Mouse (Mus musculus) neural tube, embryonic 11.5 days (tissue): ENCODE data around the gene Slc2a9. TPM values are rescaled to one million over a fixed set of nuclear protein-coding genes. Genes with fewer than 3 reads are reported as not detected.
A peak's percentile ranks its signal among the peaks of the same experiment; 100 is the strongest.

Source experiments
- ATAC-seq: fragments of 200-750 bp; cut with Nextera tagmentation; 2 replicates; pipeline ENCODE4 v1.8.0; 2017; ENCODE audit warnings: moderate number of reproducible peaks, mild to moderate bottlenecking, moderate TSS enrichment, moderate library complexity; ENCODE audit not compliant: insufficient read depth, low FRiP score, low TSS enrichment
- DNase-seq: peaks from one replicate; pipeline ENCODE4 v3.0.0-alpha.2; 2015; ENCODE audit warnings: low spot score
- H3K27ac ChIP-seq: fragments of 300-500 bp; sonication (generic); 2 replicates; pipeline ENCODE4 v1.5.1; 2014; ENCODE audit warnings: low read depth, mild to moderate bottlenecking, low read length
- H3K27me3 ChIP-seq: fragments of 300-500 bp; sonication (generic); 2 replicates; pipeline ENCODE4 v1.6.1; 2014; ENCODE audit warnings: mild to moderate bottlenecking, low read length, mixed read lengths; ENCODE audit not compliant: control insufficient read depth, insufficient read depth
- H3K36me3 ChIP-seq: fragments of 300-500 bp; sonication (generic); 2 replicates; pipeline ENCODE4 v1.6.1; 2014; ENCODE audit warnings: mild to moderate bottlenecking, low read length, moderate library complexity, mixed read lengths; ENCODE audit not compliant: control insufficient read depth, insufficient read depth
- H3K4me1 ChIP-seq: fragments of 300-500 bp; sonication (generic); 2 replicates; pipeline ENCODE4 v1.6.1; 2014; ENCODE audit warnings: low read length, mixed read lengths; ENCODE audit not compliant: control insufficient read depth, insufficient read depth
- H3K4me2 ChIP-seq: fragments of 300-500 bp; sonication (generic); 2 replicates; pipeline ENCODE4 v1.6.1; 2014; ENCODE audit warnings: low read depth, mild to moderate bottlenecking, moderate library complexity
- H3K4me3 ChIP-seq: fragments of 300-500 bp; sonication (generic); 2 replicates; pipeline ENCODE4 v1.5.1; 2014; ENCODE audit warnings: low read depth, low read length
- H3K9ac ChIP-seq: fragments of 300-500 bp; sonication (generic); 2 replicates; pipeline ENCODE4 v1.6.1; 2014; ENCODE audit warnings: mild to moderate bottlenecking, low read length
- H3K9me3 ChIP-seq: fragments of 300-500 bp; sonication (generic); 2 replicates; pipeline ENCODE4 v1.6.1; 2016; ENCODE audit warnings: low read length; ENCODE audit not compliant: control insufficient read depth
- WGBS: fragments of 180-500 bp; shearing (Covaris S2); extraction: QIAGEN DNeasy Blood & Tissue Kit; methylation state at CpG from one replicate; pipeline ENCODE4 v1.1.7; 2014; 5-methylcytosine and 5-hydroxymethylcytosine counted together
- polyA plus RNA-seq: library from polyadenylated mRNA; unstranded; fragments of >200 nt; fragmentation: Nextera tagmentation; extraction: Ambion mirVana; gene quantifications from 2 replicates; pipeline ENCODE4 v1.2.1, GENCODE M21; 2014

The Slc2a9 gene
- polyA plus RNA-seq, 1 experiment from 2014 or later = 0.77 TPM

GRCm38 (mm10) chr5:38364396-38364795, 138.5 kb downstream of the Slc2a9 start:
- Histone ChIP-seq H3K4me1 (peaks cover 5% of the 10 kb centered on the region; the same call in 1 of the 2 replicates), H3K4me2 (no peak overlapping the region), H3K4me3 (no peak overlapping the region), H3K27me3 (no peaks in the 10 kb centered on the region), H3K27ac (no peak overlapping the region), H3K36me3 (no peaks in the 10 kb centered on the region), H3K9me3 (no peaks in the 10 kb centered on the region), H3K9ac (no peak overlapping the region)
- WGBS = 89% methylated on average over 5 of the region's 5 CpGs
- ATAC-seq (no peak), DNase-seq (no peak)

GRCm38 (mm10) chr5:38359716-38360115, 143.2 kb downstream of the Slc2a9 start:
- ATAC-seq = no peak
- H3K27ac ChIP-seq = no peak overlapping the region
- 76% methylated on average over 2 of the region's 2 CpGs for WGBS

GRCm38 (mm10) chr5:38356927-38357326, 146.0 kb downstream of the Slc2a9 start:
- DNase-seq (no peak), ATAC-seq (no peak)
- WGBS = 79% methylated on average over 3 of the region's 3 CpGs
- no peaks in the 10 kb centered on the region for H3K9me3 ChIP-seq
- H3K27ac ChIP-seq = no peak overlapping the region
- H3K27me3 ChIP-seq = no peaks in the 10 kb centered on the region
- no peak overlapping the region for H3K4me2 ChIP-seq
- H3K36me3 ChIP-seq = no peaks in the 10 kb centered on the region
- no peaks in the 10 kb centered on the region for H3K4me1 ChIP-seq
- no peak overlapping the region for H3K9ac ChIP-seq
- H3K4me3 ChIP-seq = no peak overlapping the region

More at GRCm38 (mm10) chr5:38359716-38360115, 143.2 kb downstream of the Slc2a9 start:
- Histone ChIP-seq H3K9me3 (no peaks in the 10 kb centered on the region), H3K36me3 (no peaks in the 10 kb centered on the region), H3K4me2 (no peak overlapping the region), H3K27me3 (no peaks in the 10 kb centered on the region), H3K4me3 (no peak overlapping the region), H3K9ac (no peak overlapping the region), H3K4me1 (no peaks in the 10 kb centered on the region)
- no peak for DNase-seq

GRCm38 (mm10) chr5:38350351-38350929, 152.5 kb downstream of the Slc2a9 start:
- Histone ChIP-seq H3K36me3 (no peaks in the 10 kb centered on the region), H3K4me2 (no peak overlapping the region), H3K9me3 (no peaks in the 10 kb centered on the region), H3K4me3 (no peak overlapping the region), H3K4me1 (peaks cover 7% of the 10 kb centered on the region; the same call in 1 of the 2 replicates), H3K27me3 (no peaks in the 10 kb centered on the region), H3K9ac (no peak overlapping the region), H3K27ac (no peak overlapping the region)
- ATAC-seq (peak; percentile 60), DNase-seq (peak; percentile 62)
- 18% methylated on average over 5 of the region's 5 CpGs for WGBS

- peak; percentile 24 for DNase-seq
- no peaks in the 10 kb centered on the region for H3K36me3 ChIP-seq
- 38% methylated on average over 10 of the region's 10 CpGs for WGBS
- no peak overlapping the region for H3K27ac ChIP-seq
- no peak overlapping the region for H3K4me2 ChIP-seq
- no peak overlapping the region for H3K4me3 ChIP-seq
- H3K9me3 ChIP-seq = no peaks in the 10 kb centered on the region
- peaks cover 7% of the 10 kb centered on the region; the same call in 1 of the 2 replicates for H3K4me1 ChIP-seq
- H3K27me3 ChIP-seq = no peaks in the 10 kb centered on the region
- no peak overlapping the region for H3K9ac ChIP-seq
- ATAC-seq = no peak
These were observed 156.1 kb downstream of the Slc2a9 start for GRCm38 (mm10) chr5:38346646-38347432.

GRCm38 (mm10) chr5:38343101-38343500, 159.8 kb downstream of the Slc2a9 start:
- ATAC-seq = no peak
- H3K27ac ChIP-seq = no peak overlapping the region
- no peak for DNase-seq
- no peak overlapping the region for H3K4me3 ChIP-seq
- no peaks in the 10 kb centered on the region for H3K27me3 ChIP-seq
- no peaks in the 10 kb centered on the region for H3K4me1 ChIP-seq
- no peak overlapping the region for H3K4me2 ChIP-seq
- H3K9me3 ChIP-seq = no peaks in the 10 kb centered on the region
- no peak overlapping the region for H3K9ac ChIP-seq
- H3K36me3 ChIP-seq = no peaks in the 10 kb centered on the region
- 83% methylated on average over 3 of the region's 3 CpGs for WGBS

DNA sequence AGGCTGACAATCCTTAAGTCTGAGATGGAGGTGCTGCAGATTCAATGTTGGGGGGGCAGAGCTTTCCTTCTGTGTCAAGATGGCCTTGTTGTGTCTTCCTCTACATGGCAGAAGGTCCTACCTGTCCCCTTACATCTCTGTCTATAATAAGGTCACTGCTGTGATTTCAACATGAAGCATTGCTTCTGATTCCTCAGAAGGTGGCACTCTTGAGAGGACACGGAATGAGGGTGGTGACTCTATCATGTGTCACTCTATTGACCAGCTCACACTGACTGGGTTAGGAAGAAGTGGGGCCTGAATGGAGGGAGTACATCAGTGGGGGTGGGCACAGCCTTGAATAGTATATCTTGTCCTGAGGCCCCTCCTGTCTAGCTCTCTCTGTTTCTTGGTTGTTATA, 168.4 kb downstream of the Slc2a9 start:
- WGBS = 43% methylated on average over 1 of the region's 1 CpGs
- ATAC-seq = no peak

DNA sequence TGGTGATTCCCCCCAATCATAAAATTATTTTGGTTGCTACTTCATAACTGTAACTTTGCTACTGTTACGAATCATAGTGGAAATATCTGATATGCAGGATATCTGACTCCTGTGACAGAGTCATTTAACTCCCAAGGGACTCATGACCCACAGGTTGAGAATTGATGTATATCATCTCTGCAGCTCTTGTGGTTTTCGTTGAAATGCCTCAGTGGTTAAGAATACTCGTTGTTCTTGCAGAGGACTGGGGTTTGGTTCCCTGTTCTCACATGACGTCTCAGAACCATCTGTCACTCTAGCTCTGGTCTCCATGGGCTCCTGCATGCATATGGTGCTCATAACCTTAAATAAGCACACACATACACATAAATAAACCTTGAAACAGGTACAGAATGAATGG, 169.6 kb downstream of the Slc2a9 start:
- no peak overlapping the region for H3K4me2 ChIP-seq
- ATAC-seq = no peak
- WGBS = 74% methylated on average over 4 of the region's 4 CpGs

More for the DNA sequence above, 168.4 kb downstream of the Slc2a9 start:
- no peak for DNase-seq
- H3K27ac ChIP-seq = no peak overlapping the region
- no peaks in the 10 kb centered on the region for H3K4me1 ChIP-seq
- H3K4me2 ChIP-seq = no peak overlapping the region
- H3K4me3 ChIP-seq = no peak overlapping the region
- H3K9me3 ChIP-seq = no peaks in the 10 kb centered on the region
- no peak overlapping the region for H3K9ac ChIP-seq
- no peaks in the 10 kb centered on the region for H3K27me3 ChIP-seq
- no peaks in the 10 kb centered on the region for H3K36me3 ChIP-seq

More for the DNA sequence above, 169.6 kb downstream of the Slc2a9 start:
- H3K27me3 ChIP-seq = no peaks in the 10 kb centered on the region
- DNase-seq = no peak
- no peak overlapping the region for H3K27ac ChIP-seq
- no peak overlapping the region for H3K9ac ChIP-seq
- no peaks in the 10 kb centered on the region for H3K4me1 ChIP-seq
- no peaks in the 10 kb centered on the region for H3K9me3 ChIP-seq
- H3K36me3 ChIP-seq = no peaks in the 10 kb centered on the region
- no peak overlapping the region for H3K4me3 ChIP-seq
